Mouse (Mus musculus) megakaryocyte, adult 5-6 weeks (primary cell): ENCODE results near the gene Gm12845. TPM values are rescaled to one million over a fixed set of nuclear protein-coding genes. Genes with fewer than 3 reads are reported as not detected.
A peak's percentile ranks its signal among the peaks of the same experiment; 100 is the strongest.
"Not testable (repeated sequence)": the region's sequence is repeated elsewhere in the genome, so short reads cannot be mapped to it uniquely, and the experiment has no call there.

Source experiments
- ATAC-seq: 2 replicates; pipeline ENCODE4 v1.8.0; 2016; ENCODE audit warnings: mild to moderate bottlenecking, inconsistent platforms; ENCODE audit not compliant: poor library complexity, severe bottlenecking
- total RNA-seq, 2 experiments: library from RNA; stranded (forward) in 1 of 2; stranded (reverse) in 1 of 2; fragments of 153-499, 151-499 nt in 1 of 2; fragments of 221-1000, 200-1000 nt in 1 of 2; gene quantifications; 2 replicates each; pipeline versions ENCODE4 v1.2.3 to v1.2.4; 2015 to 2017

Gene Gm12845
- total RNA-seq (2015) (not detected in 2 replicates), total RNA-seq (2017) (not detected in 2 replicates)

- ATAC-seq: no peak
Observed at GRCm38 (mm10) chr4:117724112-117724511, at the start of gene Gm12845. Gene Gm12845, plus strand, starts transcription at chr4:117724412.

DNA sequence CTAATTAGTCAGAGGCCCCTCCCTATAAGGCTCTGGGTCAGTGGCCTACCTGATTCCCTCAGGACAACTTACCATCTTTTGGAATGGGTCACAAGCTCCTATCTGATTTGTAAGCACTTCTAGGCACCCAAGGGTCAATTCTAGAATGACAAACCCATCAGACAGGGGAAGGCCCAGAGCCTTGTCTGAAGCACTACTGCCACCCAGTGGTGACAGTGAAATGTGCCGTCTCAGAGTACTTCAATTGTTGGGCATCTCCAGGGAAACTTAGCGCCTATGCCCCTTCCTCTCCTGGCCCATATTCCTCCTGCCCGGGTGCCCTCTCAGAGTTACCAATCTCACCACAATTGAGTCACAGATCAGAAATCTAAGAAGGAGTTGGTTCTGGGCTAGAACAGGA lies 47.3 kb upstream of the Gm12845 start:
- ATAC-seq: peak; percentile 72

DNA sequence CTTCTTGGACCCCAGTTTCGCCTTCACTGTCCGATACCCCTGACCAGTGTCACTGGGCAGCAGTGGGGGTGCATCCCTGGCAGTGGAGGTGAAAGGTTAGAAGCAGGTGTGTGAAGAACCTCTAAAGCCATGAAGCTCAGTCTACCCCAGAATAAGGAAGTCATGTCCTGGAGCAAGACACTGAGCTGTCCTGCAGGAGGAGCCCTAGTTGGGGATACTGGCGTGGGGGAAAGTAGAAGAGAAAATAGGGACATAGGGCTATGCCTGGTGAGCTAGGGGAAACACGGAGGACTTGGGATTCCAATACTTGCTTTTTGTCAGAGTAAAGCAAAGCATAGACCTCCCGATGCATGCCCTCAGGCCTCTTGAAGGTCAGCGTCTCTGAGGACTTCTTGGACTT lies 43.2 kb upstream of the Gm12845 start:
- ATAC-seq: no peak

DNA sequence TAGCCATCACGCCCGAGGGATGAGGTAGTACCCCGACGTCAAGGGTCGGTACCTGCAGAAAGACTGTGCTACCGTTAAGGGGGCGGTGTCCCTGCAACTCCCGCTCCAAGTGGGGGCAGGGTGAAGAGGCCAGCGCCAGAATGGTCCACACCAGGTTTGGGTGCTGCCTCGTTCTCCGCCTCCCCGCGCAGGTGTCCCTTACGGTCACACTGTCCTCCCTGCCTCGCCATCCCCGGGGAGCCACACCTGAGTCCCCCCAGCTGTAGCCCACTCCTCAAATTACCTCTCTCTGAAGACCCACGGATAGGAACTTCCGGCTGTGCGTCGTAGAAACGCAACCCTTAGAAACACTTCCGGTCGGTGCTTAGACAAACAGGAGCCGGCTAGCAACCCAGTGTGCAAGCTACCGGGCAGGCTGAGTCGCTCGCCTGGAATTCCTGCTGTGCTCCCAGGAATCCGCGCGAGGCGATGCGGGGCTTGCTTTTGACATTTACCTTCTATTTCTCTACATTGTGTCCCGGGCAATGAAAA lies 42.2 kb upstream of the Gm12845 start, which contains the start of gene Dmap1:
Gene Dmap1 (minus strand): TSS at position 343 of the 531 bp plus-strand sequence.
- peak; percentile 97 for ATAC-seq

GRCm38 (mm10) chr4:117682463-117682862 lies 41.7 kb upstream of the Gm12845 start:
- ATAC-seq: no peak

GRCm38 (mm10) chr4:117683048-117683768 lies 41.0 kb upstream of the Gm12845 start:
- ATAC-seq: no peak

DNA sequence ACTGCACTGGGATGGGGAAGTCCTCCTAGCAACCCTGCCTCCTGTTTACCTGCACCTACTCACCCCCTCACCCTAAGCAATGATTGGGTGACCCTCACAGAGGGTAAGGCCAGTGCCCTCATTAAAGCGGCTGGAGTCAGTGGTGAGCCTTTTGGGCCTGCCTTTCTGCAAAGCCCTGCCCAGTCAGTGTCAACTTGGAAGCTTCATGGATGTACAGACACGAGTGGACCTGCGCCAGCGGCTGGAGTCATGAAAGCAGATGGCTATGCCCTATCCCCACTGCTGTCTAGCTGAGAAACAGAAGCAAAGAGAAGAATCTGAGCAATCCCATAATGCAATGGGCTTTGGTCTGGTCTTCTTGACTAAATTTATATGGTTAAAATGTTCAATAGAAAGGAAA lies 37.9 kb upstream of the Gm12845 start:
- ATAC-seq: no peak

DNA sequence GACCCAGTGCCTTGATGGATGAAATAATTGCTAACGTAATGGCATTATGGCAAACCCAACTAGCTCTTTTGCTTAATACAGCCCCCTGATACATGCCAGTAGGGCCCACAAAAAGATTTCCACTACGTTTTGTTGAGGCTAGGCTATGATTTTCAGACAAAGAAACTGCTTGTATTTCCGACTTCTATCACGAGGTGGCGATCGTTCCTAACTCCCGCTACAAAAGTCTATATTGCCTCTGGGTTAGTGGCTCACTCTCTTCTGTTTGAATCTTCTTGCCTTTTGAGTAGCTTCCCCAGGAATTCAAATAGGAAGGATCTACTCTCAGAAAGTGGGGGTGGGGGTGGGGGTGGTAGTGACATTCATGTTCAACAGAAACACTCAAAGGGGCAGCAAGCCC lies 18.9 kb upstream of the Gm12845 start:
- 0 out of 2 replicates have a peak, but pooled peaks have one; percentile 49 for ATAC-seq

DNA sequence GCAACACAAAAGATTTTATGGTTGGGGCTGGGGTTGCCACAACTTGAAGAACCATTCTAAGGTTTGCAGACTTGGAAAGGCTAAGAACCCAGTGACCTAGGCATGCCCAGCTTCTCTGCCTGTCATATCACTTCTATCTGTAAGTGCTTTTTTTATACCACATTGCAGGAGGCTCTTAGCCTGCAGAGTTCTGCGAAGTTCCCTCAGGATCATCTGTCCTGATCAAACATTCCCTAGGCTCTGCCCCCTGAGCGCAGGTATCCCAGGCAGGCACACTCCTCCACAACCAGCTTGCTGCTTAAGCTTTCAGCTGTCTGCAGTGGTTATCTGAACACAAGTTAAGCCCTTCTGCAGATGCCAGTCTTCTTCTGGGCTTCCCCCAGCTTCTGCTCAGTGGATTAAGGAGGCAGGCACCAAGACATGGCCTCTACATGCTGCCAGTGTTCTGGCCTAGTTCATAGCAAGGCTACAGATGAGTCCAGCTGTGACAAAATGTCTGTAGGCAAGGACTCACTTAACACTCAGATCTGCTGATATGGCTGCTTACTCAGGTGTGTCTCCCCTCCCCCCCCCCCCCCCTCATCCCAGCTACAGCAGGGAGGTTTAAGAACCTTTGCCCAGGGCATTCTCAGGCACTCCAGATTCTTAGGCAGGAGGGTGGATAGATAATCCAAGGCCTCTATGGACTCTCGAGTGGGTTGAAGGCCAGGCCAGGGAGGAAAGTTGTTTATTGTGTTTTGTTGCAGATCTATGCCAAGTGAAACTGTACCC lies 15.2 kb upstream of the Gm12845 start:
- no peak for ATAC-seq

DNA sequence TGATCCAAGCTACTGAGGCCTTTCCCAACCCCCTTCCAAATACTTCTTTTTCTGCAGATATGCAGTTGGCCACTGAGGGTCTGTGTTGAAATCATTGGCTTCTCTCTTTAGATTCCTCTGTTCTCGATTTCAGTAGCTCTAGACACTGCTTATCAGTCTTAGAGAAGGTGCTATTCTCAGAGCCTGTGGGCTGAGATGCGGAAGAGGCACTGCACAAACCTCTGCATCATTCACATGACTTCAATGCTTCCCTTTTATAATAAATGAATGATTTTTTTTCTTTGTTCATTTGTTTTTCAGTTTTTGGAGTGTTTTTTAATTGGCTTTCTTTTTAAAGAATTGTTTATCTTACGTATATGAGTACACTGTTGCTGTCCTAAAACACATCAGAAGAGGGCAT lies 11.9 kb upstream of the Gm12845 start:
- ATAC-seq: no peak; the same call in 1 of the 2 replicates

DNA sequence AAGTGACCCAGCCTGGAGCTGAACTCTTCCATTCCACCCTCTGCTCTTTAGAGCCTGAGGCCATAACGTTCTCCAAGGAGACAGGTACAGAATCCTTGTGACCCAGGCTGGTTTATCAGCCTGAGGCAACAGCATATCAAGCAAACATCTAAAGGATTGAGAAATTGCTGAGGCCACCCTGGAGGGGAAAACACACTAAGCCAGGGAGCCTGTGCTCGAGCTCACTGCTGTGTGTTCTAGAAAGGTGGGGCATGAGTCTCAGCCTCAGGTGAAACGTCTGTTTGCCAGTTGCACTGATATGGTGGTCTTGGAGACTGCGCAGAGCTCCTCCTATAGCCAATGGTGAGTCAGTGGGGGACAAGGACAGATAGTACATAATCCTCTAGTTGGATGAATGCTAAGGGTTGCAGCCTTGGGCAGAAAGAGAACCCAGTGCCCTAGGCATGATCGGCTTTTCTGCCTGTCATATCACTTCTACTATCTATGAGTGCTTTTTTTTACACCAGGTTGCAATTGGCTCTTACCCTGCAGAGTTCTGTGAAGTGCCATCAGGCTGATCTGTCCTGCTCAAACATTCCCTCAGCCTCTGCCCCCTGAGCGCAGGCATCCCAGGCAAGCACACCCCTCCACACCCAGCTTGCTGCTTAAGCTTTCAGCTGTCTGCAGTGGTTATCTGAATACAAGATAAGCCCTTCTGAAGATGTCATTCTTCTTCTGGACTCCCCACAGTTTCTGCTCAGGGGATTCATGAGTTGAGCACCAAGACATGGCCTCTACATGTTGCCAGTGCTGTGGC lies 10.7 kb upstream of the Gm12845 start:
- no peak for ATAC-seq

GRCm38 (mm10) chr4:117731926-117732325 lies 7.7 kb downstream of the Gm12845 start:
- no peak for ATAC-seq

DNA sequence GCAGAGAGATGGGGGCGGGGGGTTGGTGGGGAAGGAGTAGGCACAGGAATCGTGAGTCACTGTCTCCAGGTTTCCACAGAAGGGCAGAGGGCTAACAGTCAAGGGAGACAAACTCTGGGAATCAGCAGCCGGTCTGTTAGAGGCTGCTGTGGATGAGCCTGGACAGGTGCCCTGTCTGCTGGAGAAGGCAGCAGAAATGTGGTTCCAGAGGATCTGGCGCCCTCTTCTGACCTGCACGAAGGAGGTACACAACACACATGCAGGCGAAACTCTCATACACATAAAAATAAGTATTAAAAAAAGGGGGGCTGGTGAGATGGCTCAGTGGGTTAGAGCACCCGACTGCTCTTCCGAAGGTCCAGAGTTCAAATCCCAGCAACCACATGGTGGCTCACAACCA lies 13.3 kb downstream of the Gm12845 start:
- ATAC-seq: no peak

DNA sequence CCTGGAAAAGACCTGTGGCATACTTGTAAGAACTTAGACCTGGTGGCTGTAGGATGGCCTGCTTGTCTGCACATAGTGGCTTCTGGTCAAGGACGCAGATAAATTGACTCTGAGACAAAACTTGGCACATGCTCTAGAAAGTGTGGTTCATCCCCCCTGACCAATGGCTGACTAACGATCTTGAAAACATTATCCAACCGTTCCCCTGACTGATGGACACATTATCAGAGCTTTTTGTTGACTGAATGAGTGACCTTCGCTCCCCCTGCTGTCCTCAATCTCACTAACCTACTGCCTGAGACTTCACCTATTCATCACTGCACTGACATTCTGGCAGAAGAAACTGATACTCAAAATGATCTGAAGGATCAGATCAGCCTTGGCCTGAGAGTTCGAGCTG lies 28.3 kb downstream of the Gm12845 start:
- not testable (repeated sequence) for ATAC-seq

DNA sequence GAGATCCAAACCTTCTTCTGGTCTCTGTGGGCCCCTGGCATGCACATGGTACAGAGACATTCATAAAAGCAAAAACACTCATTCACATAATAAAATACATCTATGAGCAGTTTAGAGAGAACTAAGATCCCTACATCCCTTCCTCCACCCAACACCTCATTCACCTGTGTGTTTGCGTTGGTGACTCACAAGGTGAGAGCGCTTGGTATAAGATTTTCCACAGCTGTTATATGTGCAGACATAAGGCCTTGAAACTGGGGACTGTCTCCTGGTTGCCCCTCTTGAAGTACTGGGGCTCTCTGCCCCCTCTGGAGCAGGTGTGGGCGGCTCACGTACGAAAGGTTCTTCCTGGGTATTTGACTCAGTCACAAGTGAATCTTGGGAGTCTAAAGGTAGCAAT lies 35.9 kb downstream of the Gm12845 start:
- no peak for ATAC-seq

- ATAC-seq: no peak
Observed at GRCm38 (mm10) chr4:117765416-117765815, 41.2 kb downstream of the Gm12845 start, which contains the start of gene Klf17. Gene Klf17, minus strand, starts transcription at chr4:117765648.

GRCm38 (mm10) chr4:117770935-117771334 lies 46.7 kb downstream of the Gm12845 start:
- ATAC-seq: peak; percentile 35; the same call in 1 of the 2 replicates

DNA sequence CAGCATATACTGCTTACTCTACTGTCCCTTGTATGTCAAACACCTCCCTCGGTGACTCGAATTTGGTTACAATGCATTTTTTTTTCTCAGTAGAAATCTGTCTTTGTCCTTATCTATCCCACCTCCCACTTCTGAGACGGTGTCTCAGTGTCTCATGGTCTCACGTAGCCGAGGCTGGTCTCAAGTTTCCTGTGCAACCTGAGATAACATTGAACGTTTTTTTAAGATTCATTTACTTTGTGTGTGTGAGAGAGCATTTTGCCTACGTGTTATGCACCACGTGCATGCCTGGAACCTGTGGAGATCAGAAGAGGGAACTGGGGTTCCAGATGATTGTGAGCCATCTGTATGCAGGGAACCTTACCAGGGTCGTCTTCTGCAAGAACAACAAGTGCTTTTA lies 48.7 kb downstream of the Gm12845 start:
- no peak for ATAC-seq
